Mouse (Mus musculus) ES-E14 (cell line): ENCODE data around the gene Taf5l. TPM values are rescaled to one million over a fixed set of nuclear protein-coding genes. Genes with fewer than 3 reads are reported as not detected.

Experiments used
- DNase-seq: peaks from one replicate; pipeline ENCODE4 v3.0.0-alpha.2; 2013; ENCODE audit warnings: low read depth, low spot score
- H3K27ac ChIP-seq: 2 replicates; pipeline ENCODE4 v1.5.1; 2012; ENCODE audit warnings: low read depth, mild to moderate bottlenecking, low read length, moderate library complexity, mixed read lengths; ENCODE audit not compliant: poor library complexity, insufficient read depth, severe bottlenecking
- H3K36me3 ChIP-seq: 2 replicates; pipeline ENCODE4 v1.6.1; 2012; ENCODE audit warnings: mild to moderate bottlenecking, low read length, moderate library complexity, mixed read lengths; ENCODE audit not compliant: control insufficient read depth, poor library complexity, insufficient read depth, severe bottlenecking
- H3K4me1 ChIP-seq, 2 experiments: fragments of 150-350 bp in 1 of 2; sonication (generic) in 1 of 2; 2 replicates each; pipeline ENCODE4 v1.6.1; 2012; ENCODE audit warnings: low read length in 2 of 2, mild to moderate bottlenecking in 1 of 2, mixed read lengths in 1 of 2; ENCODE audit not compliant: control insufficient read depth in 2 of 2, insufficient read depth in 2 of 2, poor library complexity in 1 of 2
- H3K4me3 ChIP-seq, 2 experiments: fragments of 150-350 bp in 1 of 2; sonication (generic) in 1 of 2; 2 replicates each; pipeline ENCODE4 v1.5.1; 2012; ENCODE audit warnings: low read length in 2 of 2, low read depth in 1 of 2, mild to moderate bottlenecking in 1 of 2, mixed read lengths in 1 of 2; ENCODE audit not compliant: insufficient read depth in 1 of 2, poor library complexity in 1 of 2, severe bottlenecking in 1 of 2
- H3K9ac ChIP-seq: 2 replicates; pipeline ENCODE4 v1.6.1; 2012; ENCODE audit warnings: low read depth, mild to moderate bottlenecking, low read length, mixed read lengths; ENCODE audit not compliant: poor library complexity, insufficient read depth, severe bottlenecking
- H3K9me3 ChIP-seq: fragments of 150-350 bp; sonication (generic); 2 replicates; pipeline ENCODE4 v1.6.1; 2012; ENCODE audit warnings: low read depth, mild to moderate bottlenecking, low read length; ENCODE audit not compliant: control insufficient read depth, insufficient read depth
- CHD2 ChIP-seq: IDR thresholded peaks from 2 replicates; pipeline ENCODE4 v1.6.1; 2014; ENCODE audit warnings: mild to moderate bottlenecking, low read depth, low read length, inconsistent platforms
- HCFC1 ChIP-seq: IDR thresholded peaks from 2 replicates; pipeline ENCODE4 v1.6.1; 2012; ENCODE audit warnings: low read length, inconsistent platforms, borderline replicate concordance; ENCODE audit not compliant: insufficient read depth
- MAFK ChIP-seq: IDR thresholded peaks from 2 replicates; pipeline ENCODE4 v1.6.1; 2014; ENCODE audit warnings: mild to moderate bottlenecking, low read depth, low read length, inconsistent platforms; ENCODE audit not compliant: insufficient read depth
- ZC3H11A ChIP-seq: IDR thresholded peaks from 2 replicates; pipeline ENCODE4 v1.6.1; 2012; ENCODE audit warnings: low read depth, mild to moderate bottlenecking, inconsistent platforms, low read length, borderline replicate concordance
- ZNF384 ChIP-seq: IDR thresholded peaks from 2 replicates; pipeline ENCODE4 v1.6.1; 2012; ENCODE audit warnings: low read depth, low read length, inconsistent platforms
- in situ Hi-C, 2 experiments: fragments of 600-800 bp; cut with MboI; formaldehyde crosslinking; loops; one replicate each; pipeline ENCODE4 v1.15.1; 2025; ENCODE audit warnings: low sequenced_read_pairs in 2 of 2, inconsistent platforms in 1 of 2; ENCODE audit not compliant: unreplicated experiment in 2 of 2
- total RNA-seq: library from RNA; depleted of rRNA; stranded (reverse); fragments of 300-350 nt; gene quantifications from 2 replicates; pipeline ENCODE4 v1.2.3, GENCODE M21; 2012

Gene Taf5l
- total RNA-seq, 1 experiment: 95.4 TPM

GRCm38 (mm10) chr8:124044421-124044820, 23.2 kb upstream of the Taf5l start:
- H3K4me3 ChIP-seq: no peak overlapping the region
- H3K9me3 ChIP-seq: no peaks in the 10 kb centered on the region
- no peak overlapping the region for H3K27ac ChIP-seq
- H3K36me3 ChIP-seq: peaks cover 45% of the 10 kb centered on the region
- in situ Hi-C loops: no loop called here
- no peak for TF ChIP-seq ZC3H11A
- TF ChIP-seq ZNF384: no peak
- no peak for TF ChIP-seq MAFK
- TF ChIP-seq HCFC1: no peak
- TF ChIP-seq CHD2: no peak
- no peak for DNase-seq
- no peak overlapping the region for H3K9ac ChIP-seq
- H3K4me1 ChIP-seq: no peaks in the 10 kb centered on the region

GRCm38 (mm10) chr8:124042201-124042600, 21.0 kb upstream of the Taf5l start:
- Histone ChIP-seq H3K4me3 (no peak overlapping the region), H3K4me1 (no peaks in the 10 kb centered on the region), H3K9ac (no peak overlapping the region), H3K9me3 (no peaks in the 10 kb centered on the region), H3K36me3 (peaks cover 58% of the 10 kb centered on the region), H3K27ac (no peak overlapping the region)
- in situ Hi-C loops: no loop called here
- DNase-seq: no peak
- TF ChIP-seq CHD2: no peak
- TF ChIP-seq HCFC1: no peak
- no peak for TF ChIP-seq ZC3H11A
- TF ChIP-seq ZNF384: no peak
- TF ChIP-seq MAFK: no peak

DNA sequence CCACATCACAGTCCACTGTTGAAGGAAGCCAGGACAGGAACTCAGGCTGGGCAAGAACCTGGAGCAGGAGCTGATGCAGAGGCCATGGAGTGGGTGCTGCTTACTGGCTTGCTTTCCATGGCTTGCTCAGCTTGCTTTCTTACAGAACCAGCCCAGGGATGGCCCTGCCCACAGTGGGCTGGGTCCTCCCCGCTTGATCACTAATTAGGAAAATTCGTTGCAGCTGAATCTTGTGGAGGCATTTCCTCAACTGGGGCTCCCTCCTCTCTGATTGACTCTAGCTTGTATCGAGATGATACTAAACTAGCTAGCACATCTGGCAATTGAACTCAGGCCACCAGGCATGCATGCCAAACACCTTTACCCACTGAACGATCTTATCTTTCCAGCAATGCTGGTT, 18.2 kb upstream of the Taf5l start:
- Histone ChIP-seq H3K9ac (no peak overlapping the region), H3K4me3 (no peak overlapping the region), H3K4me1 (no peaks in the 10 kb centered on the region), H3K9me3 (no peaks in the 10 kb centered on the region), H3K27ac (no peak overlapping the region), H3K36me3 (peaks cover 56% of the 10 kb centered on the region)
- no peak for DNase-seq
- TF ChIP-seq HCFC1 (no peak), MAFK (no peak)
- in situ Hi-C loops: no loop called here

DNA sequence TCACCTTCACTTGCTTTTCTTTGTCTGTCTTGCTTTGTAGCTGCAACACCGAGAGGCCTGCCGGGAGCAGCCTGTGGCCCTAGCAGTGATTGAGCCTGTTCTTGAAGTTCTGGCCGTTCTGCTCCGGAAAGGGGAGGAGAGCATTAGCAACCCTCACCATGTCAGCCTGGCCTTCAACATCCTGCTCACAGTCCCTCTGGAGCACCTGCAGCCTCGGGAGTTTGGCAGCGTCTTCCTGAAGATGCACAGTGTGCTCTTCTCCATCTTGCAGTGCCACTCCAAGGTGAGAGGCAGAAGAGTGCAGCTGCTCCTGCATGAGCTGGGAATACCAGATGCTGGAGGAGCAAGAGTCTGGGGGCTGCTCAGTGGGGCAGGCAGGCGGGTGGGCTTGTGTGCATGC, 16.9 kb upstream of the Taf5l start:
- no peak for DNase-seq
- in situ Hi-C loops: no loop called here
- Histone ChIP-seq H3K4me1 (no peaks in the 10 kb centered on the region), H3K9me3 (no peaks in the 10 kb centered on the region), H3K36me3 (peaks cover 56% of the 10 kb centered on the region), H3K9ac (no peak overlapping the region), H3K4me3 (no peak overlapping the region), H3K27ac (no peak overlapping the region)
- TF ChIP-seq MAFK: no peak
- no peak for TF ChIP-seq CHD2
- TF ChIP-seq HCFC1: no peak
- TF ChIP-seq ZC3H11A: no peak
- TF ChIP-seq ZNF384: no peak

GRCm38 (mm10) chr8:124033400-124033799, 12.2 kb upstream of the Taf5l start:
- no peak overlapping the region for H3K4me3 ChIP-seq
- in situ Hi-C loops: no loop called here
- no peak for TF ChIP-seq MAFK
- no peak for TF ChIP-seq CHD2
- TF ChIP-seq ZNF384: peak; percentile 96
- peaks cover 58% of the 10 kb centered on the region for H3K36me3 ChIP-seq
- no peak overlapping the region for H3K27ac ChIP-seq
- H3K9ac ChIP-seq: no peak overlapping the region
- H3K9me3 ChIP-seq: no peaks in the 10 kb centered on the region
- DNase-seq: no peak
- H3K4me1 ChIP-seq: no peaks in the 10 kb centered on the region
